Mouse (Mus musculus): ENCODE measurements around the gene Prkar1b. TPM values are rescaled to one million over a fixed set of nuclear protein-coding genes. Genes with fewer than 3 reads are reported as not detected.

Prkar1b gene
- total RNA-seq, 2 experiments from 2014 or later = 571 to 599 TPM

DNA sequence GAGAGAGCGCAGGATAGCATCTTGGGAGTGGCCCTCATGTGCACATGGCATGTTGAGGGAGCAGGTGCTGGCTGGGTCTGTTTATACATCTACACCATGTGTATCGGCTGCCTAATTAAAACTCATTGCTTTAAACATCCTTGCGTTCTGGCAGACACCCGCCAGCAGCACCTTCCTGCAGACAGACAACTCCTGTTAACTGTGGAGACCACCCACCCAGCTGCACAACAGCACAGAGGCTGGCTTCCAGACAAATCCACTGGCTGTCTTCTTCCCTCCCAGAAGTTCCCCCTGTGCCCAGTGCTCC is 71.7 kb downstream of the Prkar1b start:
- peak in 1 of 2 experiments; percentile 34 for DNase-seq (ENCODE audit: low spot score in 2 of 2)
- intact Hi-C loops (cut with DNase I) = loop anchor here (5.0 kb wide), 1 partner anchor 99 kb away; no protein-coding TSS in a partner anchor

DNA sequence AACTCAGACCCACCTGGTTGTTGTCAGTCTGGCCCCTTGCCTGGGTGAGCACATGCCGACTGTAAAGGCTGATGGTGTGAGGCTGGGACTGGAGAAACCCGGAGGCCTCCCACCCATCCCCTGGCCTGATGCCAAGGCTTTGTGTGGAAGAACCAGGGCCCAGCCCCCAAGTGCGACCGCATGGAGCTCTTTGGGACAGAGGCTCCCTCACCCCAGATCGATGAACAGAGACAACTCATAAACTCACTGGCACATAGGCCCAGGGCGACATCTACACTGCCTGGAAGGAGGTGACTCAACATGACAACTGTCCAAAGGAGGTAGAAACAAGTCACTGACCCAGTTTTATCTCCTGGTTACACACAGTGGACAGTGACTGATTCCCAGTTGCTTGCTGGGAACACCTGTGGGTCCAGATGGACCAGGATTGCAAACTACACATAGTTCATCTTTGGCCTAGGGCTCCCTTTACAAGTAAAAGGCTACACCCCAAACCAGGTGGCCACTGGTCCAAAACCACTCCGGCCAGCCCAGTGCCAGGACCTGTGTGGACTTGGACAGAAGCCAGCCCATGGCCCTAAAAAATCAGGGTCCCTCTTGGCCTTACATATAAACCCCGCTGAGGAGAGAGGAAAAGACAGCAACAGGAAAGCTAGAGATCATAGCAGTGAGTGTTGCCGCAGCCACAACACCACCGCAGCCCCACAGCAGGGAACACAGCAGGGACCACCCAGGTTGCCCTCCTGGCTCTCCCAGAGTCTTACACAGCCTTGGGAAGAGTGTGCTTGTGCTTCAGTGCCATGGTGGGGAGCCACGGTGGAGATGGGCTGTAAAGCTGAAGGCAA is 72.3 kb downstream of the Prkar1b start:
- intact Hi-C loops (cut with DNase I) = loop anchor here (5.0 kb wide), 1 partner anchor 100 kb away; no protein-coding TSS in a partner anchor

DNA sequence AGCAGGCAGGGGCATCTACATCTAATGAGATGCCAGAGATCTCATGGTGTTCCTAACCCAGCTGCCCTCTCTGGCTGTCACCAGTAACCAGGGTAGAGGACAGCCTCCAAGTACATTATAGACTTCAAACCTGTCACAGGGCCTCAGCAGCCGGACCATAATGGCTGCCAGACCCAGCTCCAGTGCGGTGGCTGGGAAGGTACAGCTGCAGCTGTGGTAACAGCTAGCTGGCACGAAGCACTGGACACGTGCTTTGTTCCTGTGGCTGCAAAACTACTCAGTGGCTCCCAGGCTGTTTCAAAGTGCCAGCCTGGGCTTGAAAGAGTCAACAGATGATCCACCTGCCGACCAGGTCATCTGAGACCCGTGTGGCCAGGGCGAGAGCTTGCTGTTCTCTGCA is 73.4 kb downstream of the Prkar1b start:
- no peak for DNase-seq (ENCODE audit: low spot score in 2 of 2)
- intact Hi-C loops (cut with DNase I) = loop anchor here (5.0 kb wide), 1 partner anchor 101 kb away; no protein-coding TSS in a partner anchor

More for the DNA sequence above, 72.3 kb downstream of the Prkar1b start:
- DNase-seq (ENCODE audit: low spot score in 2 of 2) = no peak

DNA sequence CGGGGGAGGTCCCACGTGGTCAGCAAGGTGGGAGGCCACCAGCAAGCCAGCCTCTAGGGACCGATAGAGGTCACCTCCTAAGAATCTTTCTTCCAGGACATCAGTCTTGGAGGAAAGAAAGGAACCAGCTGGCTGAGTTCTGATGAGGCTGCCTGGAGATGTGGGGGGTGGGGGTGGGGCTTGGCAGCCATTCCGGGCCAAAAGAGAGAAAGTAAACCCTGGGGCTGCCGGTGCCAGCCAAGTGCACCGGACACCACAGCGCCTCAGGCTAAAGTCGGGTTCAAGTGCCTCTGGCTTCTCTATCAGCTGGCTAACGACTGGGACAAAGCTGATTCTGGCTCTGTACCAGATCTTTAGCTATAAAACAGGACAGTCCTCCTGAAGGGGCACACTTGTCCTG is 74.0 kb downstream of the Prkar1b start:
- intact Hi-C loops (cut with DNase I) = loop anchor here (5.0 kb wide), 1 partner anchor 102 kb away; no protein-coding TSS in a partner anchor
- DNase-seq (ENCODE audit: low spot score in 2 of 2) = no peak

DNA sequence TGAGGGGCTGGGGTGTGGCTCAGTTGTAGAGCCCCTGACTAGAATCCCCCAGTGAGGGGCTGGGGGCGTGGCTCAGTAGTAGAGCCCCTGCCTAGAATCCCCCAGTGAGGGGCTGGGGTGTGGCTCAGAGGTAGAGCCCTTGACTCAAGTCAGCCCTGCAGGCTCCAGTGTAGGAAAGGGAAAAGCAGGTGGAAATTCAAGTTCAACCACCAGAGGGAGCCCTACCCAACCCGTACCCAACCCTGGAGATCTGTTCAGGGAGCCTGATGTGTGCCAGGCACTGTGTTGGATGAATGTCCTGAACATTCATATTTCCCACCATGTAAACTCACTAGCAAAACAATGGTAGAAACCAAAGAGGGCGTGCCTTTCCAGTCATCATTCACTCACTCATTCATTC is 74.7 kb downstream of the Prkar1b start:
- DNase-seq (ENCODE audit: low spot score in 2 of 2) = peak; percentile 67 to 74
- intact Hi-C loops (cut with DNase I) = loop anchor here (5.0 kb wide), 1 partner anchor 102 kb away; no protein-coding TSS in a partner anchor

DNA sequence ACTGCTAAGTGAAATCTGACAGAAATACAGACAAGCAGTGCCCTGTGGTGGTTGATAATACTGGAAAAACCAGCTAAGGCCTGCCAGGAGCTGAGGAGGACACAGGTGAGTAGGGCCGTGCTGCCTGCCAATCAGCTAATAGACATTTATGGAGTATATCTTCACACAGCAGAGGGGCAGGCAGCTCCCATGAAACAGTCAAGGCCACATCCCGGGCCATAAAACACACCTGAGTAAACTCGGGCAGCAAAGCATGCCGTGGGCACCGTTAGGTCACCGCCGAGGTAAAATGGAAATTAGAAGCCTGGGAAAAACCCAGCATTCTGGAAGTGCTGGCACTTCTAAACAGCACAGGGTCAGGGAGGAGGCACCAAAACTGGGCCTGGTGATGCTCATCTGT is 75.8 kb downstream of the Prkar1b start:
- DNase-seq (ENCODE audit: low spot score in 2 of 2) = no peak
- intact Hi-C loops (cut with DNase I) = no loop called here

DNA sequence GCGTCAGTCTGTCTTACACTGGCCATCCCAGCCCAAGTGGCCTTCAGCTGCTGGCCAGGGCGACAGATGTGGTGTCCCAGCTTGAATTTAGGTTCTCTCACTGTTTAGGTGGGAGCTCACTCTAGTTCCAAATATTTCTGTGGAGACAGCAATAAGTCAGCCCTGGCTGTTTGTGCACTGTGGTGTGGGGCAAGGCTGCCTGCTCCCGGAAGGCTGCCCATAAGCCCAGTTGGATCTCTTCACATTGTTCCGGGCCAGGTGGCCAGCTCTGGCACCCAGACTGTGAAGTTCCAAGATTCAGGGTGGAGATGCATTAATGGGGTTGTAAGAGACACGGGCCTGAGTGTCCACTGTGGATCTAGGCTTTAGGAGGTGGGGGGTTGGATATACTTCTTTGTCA is 76.9 kb downstream of the Prkar1b start:
- intact Hi-C loops (cut with DNase I) = no loop called here
- no peak for DNase-seq (ENCODE audit: low spot score in 2 of 2)

DNA sequence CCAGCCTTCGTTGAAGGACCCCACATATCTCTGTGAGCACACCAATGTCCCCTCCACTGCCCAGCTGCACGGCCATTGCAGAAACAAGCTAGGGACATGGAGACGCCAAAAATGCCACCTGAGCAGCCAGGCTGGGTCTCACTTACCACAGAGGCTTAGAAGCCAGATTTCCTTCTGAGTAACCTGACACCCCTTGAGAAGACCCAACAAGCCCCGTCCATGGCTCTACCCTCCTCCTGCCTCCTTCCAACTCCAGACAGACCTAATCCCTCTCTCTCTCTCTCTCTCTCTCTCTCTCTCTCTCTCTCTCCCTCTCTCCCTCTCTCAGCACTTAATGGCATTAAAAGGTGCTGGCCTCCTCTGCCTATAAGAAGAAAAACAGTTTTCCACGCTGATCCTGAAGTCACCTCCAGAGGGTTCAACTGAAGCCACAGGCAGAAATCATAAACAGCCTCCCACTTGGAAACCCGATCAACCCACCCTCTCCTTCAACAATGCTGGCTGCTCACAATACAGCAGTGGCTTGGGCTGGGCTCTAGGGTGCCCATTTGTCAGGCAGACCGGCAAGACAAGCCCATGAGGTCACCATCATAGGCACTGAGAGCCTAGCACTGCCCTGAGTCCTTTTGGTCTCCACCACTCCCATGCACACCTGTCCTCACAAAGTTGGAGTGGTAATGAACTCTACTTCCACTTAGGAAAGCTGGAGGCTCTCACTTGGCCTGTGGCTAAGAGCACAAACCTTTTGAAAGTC is 82.8 kb downstream of the Prkar1b start:
- DNase-seq (ENCODE audit: low spot score in 2 of 2) = no peak
- intact Hi-C loops (cut with DNase I) = no loop called here

DNA sequence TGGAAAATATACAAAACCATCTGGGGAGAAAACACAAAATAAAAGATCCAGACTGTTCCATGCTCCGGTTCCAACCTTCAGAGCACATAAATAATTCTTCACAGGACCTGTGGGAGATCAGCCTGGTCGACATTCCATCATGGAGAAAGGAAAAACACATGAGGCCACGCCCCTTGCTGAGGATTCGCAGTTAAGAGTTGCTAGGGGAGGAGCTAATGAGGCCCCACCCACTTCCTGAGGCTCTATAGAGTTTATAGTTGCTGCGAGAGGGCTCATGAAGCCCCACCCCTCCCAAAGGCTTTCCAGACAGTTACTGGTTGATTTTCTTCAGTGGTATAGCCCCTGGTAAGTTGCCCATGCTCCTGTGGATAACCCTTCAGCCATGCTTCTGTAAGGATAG is 85.2 kb downstream of the Prkar1b start:
- no peak for DNase-seq (ENCODE audit: low spot score in 2 of 2)
- intact Hi-C loops (cut with DNase I) = no loop called here

DNA sequence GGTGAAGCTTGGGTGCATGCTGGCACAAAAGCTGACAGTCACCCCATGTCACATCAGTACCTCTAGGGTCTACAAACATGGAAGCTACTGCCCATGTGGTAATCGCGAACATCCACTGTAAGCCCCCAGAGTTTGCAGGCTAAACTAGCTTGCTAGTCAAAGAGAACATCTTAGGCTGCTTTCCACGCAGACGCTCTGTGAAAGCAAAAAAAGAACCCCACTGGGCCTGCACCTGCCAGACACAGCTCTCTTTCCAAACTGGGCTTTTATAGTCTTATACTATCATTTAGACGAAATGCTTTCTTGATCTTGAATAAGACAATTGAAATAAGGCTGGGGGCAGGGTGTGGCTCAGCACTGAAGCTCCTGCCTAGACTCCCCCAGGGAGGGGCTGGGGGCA is 88.1 kb downstream of the Prkar1b start:
- intact Hi-C loops (cut with DNase I) = no loop called here
- DNase-seq (ENCODE audit: low spot score in 2 of 2) = no peak

DNA sequence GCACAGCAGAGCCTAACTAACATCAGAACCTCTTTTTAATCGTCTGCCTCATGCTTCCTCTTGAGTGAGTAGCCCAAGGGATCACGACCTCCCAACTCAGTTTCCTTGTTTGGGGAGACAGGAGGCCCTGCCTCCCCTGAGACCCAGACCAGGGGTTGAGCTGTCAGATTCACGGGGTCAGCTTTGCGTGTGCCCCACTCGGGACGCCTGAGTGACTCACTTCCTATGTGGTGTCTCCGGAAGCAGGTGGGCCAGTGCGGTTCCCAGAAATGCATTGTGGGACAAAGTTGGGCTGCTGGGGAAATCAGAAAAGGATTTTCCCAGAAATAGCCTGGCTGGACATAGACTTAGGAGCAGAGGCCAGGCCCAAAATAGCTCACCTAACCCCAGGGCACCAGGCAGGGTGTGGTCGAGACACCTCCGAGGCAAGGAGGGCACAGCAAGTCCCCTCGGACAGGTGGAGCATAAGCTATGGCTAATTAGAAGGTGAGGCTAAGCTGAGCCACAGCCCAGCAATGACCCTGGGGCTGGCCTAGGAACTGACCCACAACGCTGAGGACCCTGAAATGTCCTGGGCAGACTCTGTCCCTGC is 89.2 kb downstream of the Prkar1b start:
- DNase-seq (ENCODE audit: low spot score in 2 of 2) = no peak
- intact Hi-C loops (cut with DNase I) = no loop called here

DNA sequence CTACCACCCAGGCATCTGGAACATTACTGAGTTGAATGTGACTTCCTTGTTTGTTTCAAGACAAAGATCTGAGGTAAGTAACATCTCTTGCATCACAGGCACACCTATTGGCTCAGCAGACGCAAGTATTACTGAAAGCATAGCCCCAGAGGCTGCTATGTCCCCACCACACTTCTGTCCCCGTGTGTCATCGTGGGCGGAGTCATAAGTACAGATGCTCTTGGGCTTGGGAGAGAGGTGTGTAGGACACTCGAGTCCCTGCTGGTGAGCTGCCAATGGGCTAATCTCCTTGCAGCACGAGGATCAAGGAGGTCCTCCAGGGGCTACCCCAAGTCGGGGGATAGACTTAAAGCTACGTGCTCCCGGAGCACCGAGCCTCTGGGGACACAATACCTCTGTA is 96.6 kb downstream of the Prkar1b start:
- intact Hi-C loops (cut with DNase I) = no loop called here
- no peak for DNase-seq (ENCODE audit: low spot score in 2 of 2)

DNA sequence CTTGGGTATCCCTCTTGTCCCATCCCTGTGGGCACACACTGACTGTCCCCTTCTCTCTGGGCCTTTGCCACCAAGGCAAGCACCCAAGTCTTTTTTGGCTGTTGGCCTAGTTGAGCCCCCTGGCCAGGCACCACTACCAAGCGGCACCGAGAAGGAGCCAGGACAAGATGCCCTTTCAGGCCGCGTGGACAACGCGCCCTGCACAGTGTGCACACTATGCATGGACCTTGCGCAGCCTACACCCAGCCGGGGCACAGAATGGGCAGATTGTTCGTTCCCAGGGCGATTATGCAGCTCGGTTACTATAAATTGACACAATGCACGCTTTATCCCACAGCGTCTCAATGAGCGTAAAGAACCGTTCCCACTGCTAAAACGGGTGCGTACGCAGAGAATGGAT is 98.5 kb downstream of the Prkar1b start:
- intact Hi-C loops (cut with DNase I) = no loop called here
- peak; percentile 52 to 64 for DNase-seq (ENCODE audit: low spot score in 2 of 2)

DNA sequence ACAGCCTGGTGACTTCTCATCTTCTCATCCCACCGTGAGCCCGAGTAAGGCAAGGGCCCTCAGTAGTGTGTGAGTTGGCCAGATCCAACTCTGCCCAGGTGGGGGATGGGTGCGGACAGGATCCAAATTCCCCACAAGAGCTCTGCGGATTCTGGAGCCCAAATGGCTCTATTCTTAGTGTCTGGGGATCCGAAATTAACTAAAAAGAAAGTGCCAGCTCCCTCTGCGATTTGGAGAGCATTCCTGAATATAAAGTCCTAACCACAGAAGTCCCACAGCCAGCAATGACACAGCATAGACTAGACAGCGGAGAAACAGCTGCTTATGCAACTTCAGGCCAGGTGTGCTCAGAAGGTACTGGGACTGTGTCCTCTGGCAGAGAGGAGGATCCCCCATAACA is 100.4 kb downstream of the Prkar1b start:
- intact Hi-C loops (cut with DNase I) = no loop called here
- DNase-seq (ENCODE audit: low spot score in 2 of 2) = peak; percentile 59 to 65

DNA sequence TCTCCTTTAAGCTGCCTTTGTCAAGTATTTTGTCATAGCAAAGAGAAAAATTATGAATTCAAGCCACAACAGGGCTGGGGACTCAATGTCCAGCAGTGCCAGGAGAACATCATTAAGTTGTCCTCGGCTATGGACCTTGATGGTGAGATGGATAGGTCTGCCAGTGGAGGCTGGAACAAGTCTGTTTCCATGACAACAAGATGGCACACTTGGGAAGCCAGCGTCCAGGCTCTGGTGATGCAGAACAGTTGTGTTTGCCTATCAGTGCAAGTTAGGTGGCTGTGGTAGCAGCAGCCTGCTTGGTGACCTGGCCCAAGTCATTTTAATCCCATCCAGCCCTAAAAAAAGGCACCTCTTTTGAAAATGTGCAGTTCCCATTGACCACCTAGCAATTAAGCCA is 102.6 kb downstream of the Prkar1b start:
- DNase-seq (ENCODE audit: low spot score in 2 of 2) = no peak
- intact Hi-C loops (cut with DNase I) = no loop called here

DNA sequence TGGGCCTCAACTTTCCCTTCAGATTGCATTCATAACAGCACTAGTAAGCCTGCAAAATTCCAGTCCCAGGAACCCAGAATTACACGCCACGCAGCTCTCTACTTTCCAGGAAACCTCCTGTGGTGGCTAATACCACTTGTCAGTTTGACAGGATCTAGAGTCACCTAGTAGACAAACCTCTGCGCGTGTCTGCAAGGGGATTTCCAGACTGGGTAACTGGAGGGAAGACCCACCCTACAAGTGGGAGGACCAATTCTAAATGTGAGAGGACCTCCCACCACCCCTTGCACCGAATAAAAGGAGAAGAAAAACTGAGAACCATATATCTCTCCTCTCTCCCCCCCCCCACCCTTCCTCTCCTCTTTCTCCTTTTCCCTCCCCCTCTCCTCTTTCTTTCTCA is 103.2 kb downstream of the Prkar1b start:
- intact Hi-C loops (cut with DNase I) = no loop called here
- no peak for DNase-seq (ENCODE audit: low spot score in 2 of 2)

DNA sequence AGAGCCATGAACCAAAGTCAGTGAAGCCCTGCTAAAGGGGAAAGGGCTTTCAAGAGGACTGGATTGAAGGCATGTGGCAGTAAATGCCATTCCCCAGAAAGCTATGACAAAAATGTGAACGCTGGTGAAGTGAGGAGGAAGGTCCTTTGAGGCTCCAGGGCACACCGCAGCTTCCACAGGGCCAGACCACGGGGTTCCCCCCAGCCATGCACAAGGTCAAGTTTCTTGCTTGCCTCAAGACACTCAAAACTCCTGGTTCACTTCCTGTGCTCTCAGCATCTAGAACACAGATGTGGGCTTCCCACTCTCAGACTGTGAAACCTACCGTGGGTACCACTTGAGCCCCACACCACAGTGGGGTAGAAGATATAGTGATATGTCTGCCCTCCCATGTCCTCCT is 106.3 kb downstream of the Prkar1b start:
- intact Hi-C loops (cut with DNase I) = no loop called here
- DNase-seq (ENCODE audit: low spot score in 2 of 2) = no peak

DNA sequence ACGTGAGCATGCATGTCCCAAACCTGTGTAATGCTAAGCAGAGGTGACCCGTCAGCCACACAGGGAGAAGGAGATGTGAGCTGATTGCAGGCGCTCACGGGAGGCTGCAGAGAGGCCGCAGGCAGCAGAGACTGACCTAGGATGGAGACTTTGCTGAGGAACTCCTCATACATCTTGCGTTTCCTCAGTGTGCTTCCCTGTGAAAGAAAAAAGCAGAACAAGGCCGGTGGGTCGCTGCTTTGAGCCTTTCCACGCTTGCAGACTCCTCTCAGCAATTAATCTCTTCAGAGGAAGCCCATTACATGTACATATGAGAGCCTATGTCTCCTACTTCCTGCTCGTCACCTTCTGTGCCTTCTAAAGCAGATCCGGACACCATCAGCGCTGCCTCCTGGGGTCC is 107.5 kb downstream of the Prkar1b start:
- intact Hi-C loops (cut with DNase I) = no loop called here
- no peak for DNase-seq (ENCODE audit: low spot score in 2 of 2)

DNA sequence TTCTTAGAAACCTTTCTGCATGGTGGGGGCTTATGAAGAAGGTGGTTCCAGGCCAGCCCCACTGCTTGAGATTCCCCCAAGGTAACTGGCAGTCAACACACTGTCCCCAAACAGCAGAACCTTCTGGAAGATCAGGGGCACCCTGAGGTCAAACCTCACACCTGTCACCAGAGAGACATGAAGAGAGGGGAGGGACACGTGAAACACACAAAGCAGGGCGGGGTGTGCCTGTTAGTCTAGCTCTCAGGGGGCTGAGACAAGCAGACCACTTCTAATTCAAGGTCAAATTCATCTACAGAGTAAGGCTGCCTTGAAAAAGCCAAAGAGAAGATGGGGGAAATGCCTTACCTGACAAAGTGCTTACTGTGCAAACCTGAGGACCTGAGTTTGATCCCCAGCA is 114.6 kb downstream of the Prkar1b start:
- DNase-seq (ENCODE audit: low spot score in 2 of 2) = no peak
- intact Hi-C loops (cut with DNase I) = no loop called here

DNA sequence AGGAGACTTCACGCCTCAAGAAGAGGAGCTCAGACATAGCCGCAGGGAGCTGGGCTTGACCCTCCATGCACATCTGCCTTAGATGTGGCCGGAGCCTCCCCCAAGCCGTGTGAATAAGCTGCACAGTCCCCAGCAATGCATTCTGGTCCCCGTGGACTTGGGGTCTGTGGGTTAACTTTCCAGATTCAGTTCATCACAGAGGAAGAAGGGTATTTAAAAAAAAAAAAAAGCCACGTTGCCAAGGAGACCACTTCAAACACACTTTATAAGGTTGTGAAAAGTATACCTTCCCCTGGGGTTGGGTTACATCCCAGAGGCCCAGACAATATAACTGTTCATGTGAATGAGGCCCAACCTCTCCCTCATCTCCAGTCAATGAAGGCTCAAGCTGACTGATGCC is 115.1 kb downstream of the Prkar1b start:
- intact Hi-C loops (cut with DNase I) = no loop called here
- no peak for DNase-seq (ENCODE audit: low spot score in 2 of 2)
